Mouse (Mus musculus) kidney, adult 8-10 months (tissue): ENCODE data around the gene Asb16.

Source experiments
- DNase-seq, 2 experiments: peaks; one replicate each; pipeline ENCODE4 v3.0.0; 2022

Gene Asb16

DNA sequence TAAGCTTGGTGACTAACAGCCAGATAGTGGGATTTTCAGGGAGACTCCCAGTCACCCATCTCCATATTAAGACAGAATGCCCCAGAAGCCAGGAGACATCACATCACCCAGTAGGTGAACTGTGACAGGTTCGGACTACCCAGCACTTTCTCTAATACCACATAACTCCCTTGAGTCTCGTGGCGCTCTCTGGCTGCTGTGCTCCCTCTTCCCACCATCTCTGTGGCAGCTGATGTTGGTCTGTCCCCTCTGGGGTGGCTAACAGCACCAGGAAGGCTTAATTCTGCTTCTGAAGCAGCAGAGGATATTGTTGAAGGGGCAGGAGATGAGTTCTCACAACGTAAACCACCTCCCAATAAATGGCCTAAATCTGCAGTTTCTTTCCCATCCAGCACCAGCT, 43.4 kb downstream of the Asb16 start:
- DNase-seq, result no peak

DNA sequence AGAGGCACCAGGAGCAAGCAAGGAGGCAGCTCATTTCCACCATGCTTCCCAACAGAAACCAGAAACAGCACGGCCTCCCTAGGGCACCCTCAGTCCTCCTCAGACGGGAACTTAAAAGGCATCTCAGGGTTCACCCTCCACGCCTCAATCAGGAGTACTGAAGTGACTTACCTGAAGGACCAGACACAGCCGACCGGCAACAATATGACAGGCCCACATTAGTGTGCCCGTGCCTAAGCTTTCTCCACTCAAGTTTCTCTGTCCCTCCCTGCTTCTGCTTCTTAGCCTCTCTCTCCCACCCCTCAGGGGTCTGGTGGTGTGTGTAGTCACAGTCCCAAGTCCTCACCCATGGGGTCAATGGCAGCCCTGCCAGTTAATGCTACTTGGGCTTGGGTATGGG, 44.0 kb downstream of the Asb16 start:
- no peak for DNase-seq

DNA sequence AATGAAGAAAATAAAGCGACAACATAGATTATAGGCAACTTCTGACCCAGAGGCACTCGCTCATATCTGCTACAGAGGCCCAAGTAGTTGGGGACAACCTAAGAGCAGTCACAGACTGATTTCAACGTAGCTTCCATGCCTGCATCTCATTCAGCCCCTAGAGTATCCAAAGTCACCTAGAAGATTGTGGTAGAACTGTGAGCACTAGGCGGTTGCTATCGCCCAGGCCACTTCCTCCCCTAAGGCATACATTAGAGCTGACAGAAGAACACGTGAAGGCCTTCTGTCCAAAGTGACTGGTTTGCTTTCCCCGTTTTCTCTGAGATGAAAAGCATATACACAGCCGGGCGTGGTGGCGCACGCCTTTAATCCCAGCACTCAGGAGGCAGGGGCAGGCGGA, 45.8 kb downstream of the Asb16 start:
- DNase-seq, result no peak

DNA sequence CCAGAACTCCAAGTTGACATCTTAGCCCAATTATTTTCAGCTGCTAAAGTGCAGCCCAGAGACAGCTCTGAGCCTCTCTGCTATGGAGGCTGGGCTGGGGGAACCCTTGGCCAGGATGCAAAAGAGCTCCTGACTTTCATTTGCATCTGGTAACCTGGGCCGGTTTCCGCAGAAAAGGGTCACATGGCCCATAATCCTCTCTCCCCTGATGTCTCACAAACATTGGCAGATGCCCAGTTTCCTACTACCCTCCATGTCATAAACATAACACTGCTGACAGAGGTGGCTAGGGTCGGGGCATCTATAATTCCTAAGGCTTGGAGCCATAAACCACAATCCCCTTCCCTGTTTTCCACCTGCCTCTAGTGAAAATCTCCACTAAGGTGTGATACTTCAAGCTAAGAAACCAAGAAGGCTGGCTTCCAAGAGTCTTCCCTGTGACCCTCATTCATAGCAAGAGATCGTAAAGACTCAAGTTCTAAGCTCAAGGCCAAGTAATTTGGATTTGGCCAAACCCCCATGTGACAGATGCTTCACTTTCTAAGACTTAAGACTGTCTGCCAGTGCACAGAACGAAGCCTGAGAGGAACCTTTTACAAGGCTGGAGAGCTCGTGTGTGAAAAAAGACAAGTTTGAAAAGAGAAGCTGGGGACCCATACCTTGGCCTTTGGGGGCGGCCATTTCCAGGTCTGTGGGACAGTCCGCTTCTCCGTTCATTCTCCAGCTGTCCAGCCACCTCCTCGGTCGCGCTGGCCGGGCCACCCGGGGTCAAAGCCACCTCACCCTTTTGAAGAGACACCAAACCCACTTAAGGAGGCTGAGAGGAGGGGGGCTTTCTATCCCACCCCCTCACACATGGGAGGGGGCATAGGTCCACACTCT, 47.4 kb downstream of the Asb16 start:
- no peak for DNase-seq

- DNase-seq, result peak; percentile 91 to 92
Observed at GRCm38 (mm10) chr11:102316572-102317297, 48.2 kb downstream of the Asb16 start.

- DNase-seq, result peak in 1 of 2 experiments; percentile 41
Observed at GRCm38 (mm10) chr11:102317298-102317900, 48.9 kb downstream of the Asb16 start.

- DNase-seq, result peak; percentile 70 to 75
Observed at GRCm38 (mm10) chr11:102317901-102318575, 49.5 kb downstream of the Asb16 start.

- peak in 1 of 2 experiments; percentile 60 for DNase-seq
Observed at GRCm38 (mm10) chr11:102318576-102319409, 50.2 kb downstream of the Asb16 start.

DNA sequence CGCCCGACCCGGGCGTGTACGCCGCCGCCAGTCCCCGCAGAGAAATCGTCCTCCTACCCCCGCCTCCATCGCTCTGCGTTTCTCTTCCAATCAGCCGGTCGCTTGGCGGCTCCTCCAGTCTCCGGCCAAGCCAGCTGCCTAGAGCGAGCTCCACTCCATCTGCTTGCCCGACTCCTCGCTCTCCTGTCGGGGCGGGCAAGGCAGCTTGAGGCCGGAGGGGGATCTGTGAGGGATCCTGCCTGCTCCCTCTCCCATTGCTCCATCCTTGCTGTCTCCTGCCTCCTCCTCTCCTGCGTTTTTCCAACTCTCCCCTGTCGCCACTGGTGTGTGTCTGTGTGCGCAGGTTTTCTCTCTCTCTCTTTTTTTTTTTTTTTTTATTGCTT, 50.9 kb downstream of the Asb16 start, which contains the start of gene Ubtf:
TSS of gene Ubtf (minus strand) at position 333 of the 383 bp plus-strand sequence.
- DNase-seq, result peak; percentile 76 to 80

- peak; percentile 89 to 90 for DNase-seq
Observed at GRCm38 (mm10) chr11:102319941-102320685, 51.6 kb downstream of the Asb16 start.

GRCm38 (mm10) chr11:102320686-102321005, 52.1 kb downstream of the Asb16 start:
- peak in 1 of 2 experiments; percentile 58 for DNase-seq

DNA sequence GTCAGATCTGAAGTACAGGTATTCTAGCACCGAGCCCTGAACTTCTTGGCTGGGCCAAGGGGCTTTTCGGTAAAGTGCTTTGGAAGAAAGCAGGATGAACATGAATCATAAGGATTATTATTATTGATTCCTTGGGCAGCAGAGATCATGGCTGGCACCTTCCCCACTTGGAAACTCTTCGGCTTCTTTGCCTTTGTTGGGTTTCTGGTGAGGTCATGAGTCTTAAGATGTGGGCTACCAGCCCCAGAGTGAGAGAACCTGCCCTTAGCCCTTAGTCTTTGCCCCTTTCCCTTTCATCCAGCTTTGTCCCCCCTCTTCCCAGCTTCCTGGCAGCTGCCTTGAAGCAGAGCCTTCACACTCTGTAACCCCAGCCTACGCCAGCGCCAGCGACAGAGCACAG, 53.4 kb downstream of the Asb16 start:
- no peak for DNase-seq

GRCm38 (mm10) chr11:102323516-102323915, 55.0 kb downstream of the Asb16 start:
- DNase-seq, result no peak

- no peak for DNase-seq
Observed at GRCm38 (mm10) chr11:102327250-102327649, 58.7 kb downstream of the Asb16 start.

- no peak for DNase-seq
Observed at GRCm38 (mm10) chr11:102327839-102328238, 59.3 kb downstream of the Asb16 start.
